Mouse (Mus musculus) limb, embryonic 14.5 days (tissue): ENCODE measurements at regions not wholly inside any gene's neighbourhood (a gene's known extent, or its start where the extent isn't known, plus 50 kb on each side); places are given as distances from the start of the nearest gene placed in this dataset.
A peak's percentile ranks its signal among the peaks of the same experiment; 100 is the strongest.

Experiments
- ATAC-seq: fragments of 200-750 bp; cut with Nextera tagmentation; 2 replicates; pipeline ENCODE4 v1.8.0; 2017; ENCODE audit warnings: low read depth, moderate number of reproducible peaks, moderate TSS enrichment; ENCODE audit not compliant: low FRiP score
- DNase-seq: peaks from one replicate; pipeline ENCODE4 v3.0.0-alpha.2; 2015; ENCODE audit warnings: low spot score
- H3K27ac ChIP-seq: fragments of 300-500 bp; sonication (generic); replicated peaks from 2 replicates; pipeline ENCODE4 v1.5.1; 2014; ENCODE audit warnings: low read depth, mild to moderate bottlenecking, low read length, moderate library complexity, mixed read lengths
- H3K27me3 ChIP-seq: fragments of 300-500 bp; sonication (generic); 2 replicates; pipeline ENCODE4 v1.6.1; 2014; ENCODE audit warnings: low read length, mixed read lengths; ENCODE audit not compliant: control insufficient read depth, insufficient read depth
- H3K36me3 ChIP-seq: fragments of 300-500 bp; sonication (generic); 2 replicates; pipeline ENCODE4 v1.6.1; 2014; ENCODE audit warnings: mild to moderate bottlenecking, low read length, moderate library complexity, mixed read lengths; ENCODE audit not compliant: control insufficient read depth, insufficient read depth
- H3K4me1 ChIP-seq: fragments of 300-500 bp; sonication (generic); 2 replicates; pipeline ENCODE4 v1.6.1; 2014; ENCODE audit warnings: antibody characterized with exemption, low read length, mixed read lengths; ENCODE audit not compliant: control insufficient read depth, insufficient read depth
- H3K4me2 ChIP-seq: fragments of 300-500 bp; sonication (generic); replicated peaks from 2 replicates; pipeline ENCODE4 v1.6.1; 2014; ENCODE audit warnings: low read depth, mild to moderate bottlenecking, low read length, moderate library complexity; ENCODE audit not compliant: severe bottlenecking
- H3K4me3 ChIP-seq: fragments of 300-500 bp; sonication (generic); replicated peaks from 2 replicates; pipeline ENCODE4 v1.5.1; 2014; ENCODE audit warnings: low read length
- H3K9ac ChIP-seq: fragments of 300-500 bp; sonication (generic); 2 replicates; pipeline ENCODE4 v1.6.1; 2014; ENCODE audit warnings: mild to moderate bottlenecking, low read depth, low read length, moderate library complexity; ENCODE audit not compliant: severe bottlenecking
- H3K9me3 ChIP-seq: fragments of 300-500 bp; sonication (generic); 2 replicates; pipeline ENCODE4 v1.6.1; 2016; ENCODE audit warnings: low read length; ENCODE audit not compliant: control insufficient read depth
- POLR2A ChIP-seq: fragments of 200-500 bp; IDR thresholded peaks from 2 replicates; pipeline ENCODE4 v1.8.0; 2012; ENCODE audit warnings: inconsistent platforms, mild to moderate bottlenecking, moderate library complexity, borderline replicate concordance; ENCODE audit not compliant: insufficient read depth, insufficient read length; ENCODE audit errors: extremely low read depth
- WGBS: fragments of 180-500 bp; shearing (Covaris S2); extraction: QIAGEN DNeasy Blood & Tissue Kit; methylation state at CpG from one replicate; pipeline ENCODE4 v1.1.7; 2014; 5-methylcytosine and 5-hydroxymethylcytosine counted together

GRCm38 (mm10) chr6:50052416-50052815, 57.6 kb upstream of the Mpp6 start:
- ATAC-seq (no peak), DNase-seq (no peak)
- Histone ChIP-seq H3K9me3 (no peaks in the 10 kb centered on the region), H3K4me1 (no peaks in the 10 kb centered on the region), H3K36me3 (no peaks in the 10 kb centered on the region), H3K4me3 (no peak overlapping the region), H3K4me2 (no peak overlapping the region), H3K27me3 (no peaks in the 10 kb centered on the region), H3K27ac (no peak overlapping the region), H3K9ac (no peak overlapping the region)
- WGBS, result 80% methylated on average over 2 of the region's 2 CpGs
- no peak for TF ChIP-seq POLR2A

- H3K36me3 ChIP-seq, result no peaks in the 10 kb centered on the region
- H3K4me1 ChIP-seq, result no peaks in the 10 kb centered on the region
- no peaks in the 10 kb centered on the region for H3K9me3 ChIP-seq
- no peak overlapping the region for H3K4me3 ChIP-seq
- no peak overlapping the region for H3K4me2 ChIP-seq
- ATAC-seq (no peak), DNase-seq (peak; percentile 42)
- WGBS, result 53% methylated on average over 2 of the region's 2 CpGs
- no peak overlapping the region for H3K27ac ChIP-seq
- no peaks in the 10 kb centered on the region for H3K27me3 ChIP-seq
- no peak for TF ChIP-seq POLR2A
- H3K9ac ChIP-seq, result no peak overlapping the region
These were observed 57.0 kb upstream of the Mpp6 start for GRCm38 (mm10) chr6:50053086-50053485.

GRCm38 (mm10) chr6:50054233-50054632, 55.8 kb upstream of the Mpp6 start:
- no peaks in the 10 kb centered on the region for H3K9me3 ChIP-seq
- H3K4me2 ChIP-seq, result no peak overlapping the region
- DNase-seq (no peak), ATAC-seq (no peak)
- no peak overlapping the region for H3K4me3 ChIP-seq
- no peak overlapping the region for H3K9ac ChIP-seq
- H3K27ac ChIP-seq, result no peak overlapping the region
- no peaks in the 10 kb centered on the region for H3K36me3 ChIP-seq
- H3K4me1 ChIP-seq, result no peaks in the 10 kb centered on the region
- 72% methylated on average over 13 of the region's 13 CpGs for WGBS
- H3K27me3 ChIP-seq, result no peaks in the 10 kb centered on the region
- no peak for TF ChIP-seq POLR2A

- TF ChIP-seq POLR2A, result no peak
- H3K4me3 ChIP-seq, result no peak overlapping the region
- H3K4me1 ChIP-seq, result no peaks in the 10 kb centered on the region
- DNase-seq (no peak), ATAC-seq (no peak)
- H3K36me3 ChIP-seq, result no peaks in the 10 kb centered on the region
- WGBS, result 88% methylated on average over 11 of the region's 11 CpGs
- H3K9ac ChIP-seq, result no peak overlapping the region
- no peak overlapping the region for H3K4me2 ChIP-seq
- no peaks in the 10 kb centered on the region for H3K9me3 ChIP-seq
- no peak overlapping the region for H3K27ac ChIP-seq
- no peaks in the 10 kb centered on the region for H3K27me3 ChIP-seq
These were observed 51.4 kb upstream of the Mpp6 start for GRCm38 (mm10) chr6:50058596-50058995.

GRCm38 (mm10) chr6:50059917-50060316, 50.1 kb upstream of the Mpp6 start:
- H3K27ac ChIP-seq, result no peak overlapping the region
- H3K9me3 ChIP-seq, result no peaks in the 10 kb centered on the region
- H3K9ac ChIP-seq, result no peak overlapping the region
- DNase-seq (no peak), ATAC-seq (no peak)
- no peak overlapping the region for H3K4me2 ChIP-seq
- H3K36me3 ChIP-seq, result no peaks in the 10 kb centered on the region
- no peaks in the 10 kb centered on the region for H3K4me1 ChIP-seq
- no peak overlapping the region for H3K4me3 ChIP-seq
- WGBS, result 78% methylated on average over 3 of the region's 3 CpGs
- no peak for TF ChIP-seq POLR2A
- H3K27me3 ChIP-seq, result no peaks in the 10 kb centered on the region
